Mouse (Mus musculus) erythroblast, embryonic 14.5 days (primary cell): ENCODE measurements around the gene Lrrc8a. TPM values are rescaled to one million over a fixed set of nuclear protein-coding genes. Genes with fewer than 3 reads are reported as not detected.

Source experiments
- H3K27me3 ChIP-seq: 2 replicates; pipeline ENCODE4 v1.6.1; 2012; ENCODE audit warnings: inconsistent platforms; ENCODE audit not compliant: control insufficient read depth
- H3K36me3 ChIP-seq: 2 replicates; pipeline ENCODE4 v1.6.1; 2012; ENCODE audit warnings: mild to moderate bottlenecking, inconsistent platforms; ENCODE audit not compliant: control insufficient read depth
- H3K4me1 ChIP-seq: 2 replicates; pipeline ENCODE4 v1.6.1; 2012; ENCODE audit warnings: inconsistent platforms; ENCODE audit not compliant: control insufficient read depth
- H3K4me3 ChIP-seq: replicated peaks from 2 replicates; pipeline ENCODE3; 2012; ENCODE audit warnings: moderate library complexity, mild to moderate bottlenecking, inconsistent platforms
- H3K9me3 ChIP-seq: 2 replicates; pipeline ENCODE4 v1.6.1; 2012; ENCODE audit warnings: low read length, inconsistent platforms, mixed read lengths; ENCODE audit not compliant: control insufficient read depth
- GATA1 ChIP-seq: IDR thresholded peaks from 2 replicates; pipeline ENCODE4 v1.6.1; 2012; ENCODE audit warnings: low read length, inconsistent platforms, mixed read lengths
- TAL1 ChIP-seq: IDR thresholded peaks from 3 replicates; pipeline ENCODE4 v1.6.1; 2012; ENCODE audit warnings: low read length, inconsistent platforms, mixed read lengths
- polyA plus RNA-seq: library from polyadenylated mRNA; stranded (reverse); fragments of >175 nt; gene quantifications from 2 replicates; pipeline ENCODE4 v1.2.3, GENCODE M21; 2012

The Lrrc8a gene
- polyA plus RNA-seq, 1 experiment, result 0.56 TPM

GRCm38 (mm10) chr2:30283193-30283592, 45.7 kb downstream of the Lrrc8a start:
- Histone ChIP-seq H3K27me3 (no peaks in the 10 kb centered on the region), H3K36me3 (peaks cover 13% of the 10 kb centered on the region), H3K9me3 (no peaks in the 10 kb centered on the region), H3K4me1 (peaks cover 38% of the 10 kb centered on the region), H3K4me3 (no peak overlapping the region)
- TF ChIP-seq GATA1 (no peak), TAL1 (no peak)

GRCm38 (mm10) chr2:30285004-30285403, 47.5 kb downstream of the Lrrc8a start:
- TF ChIP-seq GATA1 (no peak), TAL1 (no peak)
- peaks cover 19% of the 10 kb centered on the region for H3K36me3 ChIP-seq
- H3K27me3 ChIP-seq, result no peaks in the 10 kb centered on the region
- peaks cover 41% of the 10 kb centered on the region for H3K4me1 ChIP-seq
- peak overlapping the region; percentile 91 for H3K4me3 ChIP-seq
- no peaks in the 10 kb centered on the region for H3K9me3 ChIP-seq

GRCm38 (mm10) chr2:30285416-30286181, 48.1 kb downstream of the Lrrc8a start:
- Histone ChIP-seq H3K4me3 (peak overlapping the region; percentile 91), H3K9me3 (no peaks in the 10 kb centered on the region), H3K27me3 (no peaks in the 10 kb centered on the region), H3K4me1 (peaks cover 46% of the 10 kb centered on the region), H3K36me3 (peaks cover 24% of the 10 kb centered on the region)
- TF ChIP-seq GATA1, result no peak
- no peak for TF ChIP-seq TAL1

GRCm38 (mm10) chr2:30286192-30287026, 48.9 kb downstream of the Lrrc8a start, which contains the start of the genes Dolk and Nup188:
Dolk (minus strand) TSS chr2:30286334.
Nup188 (plus strand) TSS chr2:30286397.
- Histone ChIP-seq H3K36me3 (peaks cover 25% of the 10 kb centered on the region), H3K4me3 (peak within 1 kb of the TSS; percentile 91), H3K27me3 (no peaks in the 10 kb centered on the region), H3K4me1 (peaks cover 49% of the 10 kb centered on the region), H3K9me3 (no peaks in the 10 kb centered on the region)
- no peak for TF ChIP-seq TAL1
- no peak for TF ChIP-seq GATA1

GRCm38 (mm10) chr2:30287027-30287373, 49.5 kb downstream of the Lrrc8a start:
- Histone ChIP-seq H3K27me3 (no peaks in the 10 kb centered on the region), H3K36me3 (peaks cover 30% of the 10 kb centered on the region), H3K4me3 (peak overlapping the region; percentile 91), H3K4me1 (peaks cover 49% of the 10 kb centered on the region), H3K9me3 (no peaks in the 10 kb centered on the region)
- TF ChIP-seq GATA1, result no peak
- TF ChIP-seq TAL1, result no peak

- Histone ChIP-seq H3K4me1 (no peaks in the 10 kb centered on the region), H3K9me3 (no peaks in the 10 kb centered on the region), H3K27me3 (no peaks in the 10 kb centered on the region), H3K4me3 (no peak overlapping the region), H3K36me3 (peaks cover 84% of the 10 kb centered on the region)
- TF ChIP-seq GATA1 (no peak), TAL1 (no peak)
Observed at GRCm38 (mm10) chr2:30299525-30299924, 62.0 kb downstream of the Lrrc8a start.

- Histone ChIP-seq H3K4me1 (no peaks in the 10 kb centered on the region), H3K36me3 (peaks cover 88% of the 10 kb centered on the region)
- TF ChIP-seq TAL1, result no peak
- no peak for TF ChIP-seq GATA1
Observed at GRCm38 (mm10) chr2:30299966-30300365, 62.5 kb downstream of the Lrrc8a start.

GRCm38 (mm10) chr2:30306087-30306486, 68.6 kb downstream of the Lrrc8a start:
- H3K36me3 ChIP-seq, result peaks cover 99% of the 10 kb centered on the region

More at GRCm38 (mm10) chr2:30299966-30300365, 62.5 kb downstream of the Lrrc8a start:
- no peaks in the 10 kb centered on the region for H3K9me3 ChIP-seq
- no peaks in the 10 kb centered on the region for H3K27me3 ChIP-seq
- no peak overlapping the region for H3K4me3 ChIP-seq

GRCm38 (mm10) chr2:30309351-30309750, 71.8 kb downstream of the Lrrc8a start:
- Histone ChIP-seq H3K9me3 (no peaks in the 10 kb centered on the region), H3K4me3 (no peak overlapping the region), H3K4me1 (peaks cover 13% of the 10 kb centered on the region), H3K27me3 (no peaks in the 10 kb centered on the region), H3K36me3 (peaks cover 98% of the 10 kb centered on the region)
- TF ChIP-seq GATA1 (no peak), TAL1 (no peak)

More at GRCm38 (mm10) chr2:30306087-30306486, 68.6 kb downstream of the Lrrc8a start:
- TF ChIP-seq GATA1 (no peak), TAL1 (no peak)
- Histone ChIP-seq H3K4me3 (no peak overlapping the region), H3K9me3 (no peaks in the 10 kb centered on the region), H3K27me3 (no peaks in the 10 kb centered on the region), H3K4me1 (peaks cover 13% of the 10 kb centered on the region)
